Mouse (Mus musculus): ENCODE measurements around the gene Ror2. TPM values are rescaled to one million over a fixed set of nuclear protein-coding genes. Genes with fewer than 3 reads are reported as not detected.

Ror2 gene
- polyA plus RNA-seq, 1 experiment from 2014 or later, result 9.8 TPM

GRCm38 (mm10) chr13:53270549-53270948 lies 15.4 kb downstream of the Ror2 start:
- H3K36me3 ChIP-seq (ENCODE audit: control insufficient read depth, insufficient read depth), result no peaks in the 10 kb centered on the region
- H3K4me2 ChIP-seq (replicated peaks; ENCODE audit: low read depth), result no peak overlapping the region
- H3K27me3 ChIP-seq (replicated peaks; ENCODE audit: control insufficient read depth, insufficient read depth, low read length), result no peaks in the 10 kb centered on the region
- TF ChIP-seq CTCF (IDR thresholded peaks at IDR 0.05; ENCODE audit: low read depth), result no peak
- WGBS, result 73% methylated on average over 4 of the region's 4 CpGs
- H3K4me3 ChIP-seq (ENCODE audit: low read depth, low read length), result no peak overlapping the region
- no peak overlapping the region for H3K27ac ChIP-seq (ENCODE audit: low read depth, low read length)
- no peaks in the 10 kb centered on the region for H3K4me1 ChIP-seq (replicated peaks; ENCODE audit: control insufficient read depth, insufficient read depth, low read length)
- ATAC-seq, result no peak
- no peaks in the 10 kb centered on the region for H3K9me3 ChIP-seq (ENCODE audit: control insufficient read depth)
- H3K9ac ChIP-seq (ENCODE audit: low read depth, low read length), result no peak overlapping the region

GRCm38 (mm10) chr13:53268541-53268940 lies 17.4 kb downstream of the Ror2 start:
- Histone ChIP-seq H3K9me3 (ENCODE audit: control insufficient read depth) (no peaks in the 10 kb centered on the region), H3K4me1 (replicated peaks; ENCODE audit: control insufficient read depth, insufficient read depth, low read length) (no peaks in the 10 kb centered on the region), H3K36me3 (ENCODE audit: control insufficient read depth, insufficient read depth) (no peaks in the 10 kb centered on the region), H3K9ac (ENCODE audit: low read depth, low read length) (no peak overlapping the region), H3K27ac (ENCODE audit: low read depth, low read length) (no peak overlapping the region), H3K4me3 (ENCODE audit: low read depth, low read length) (no peak overlapping the region), H3K4me2 (replicated peaks; ENCODE audit: low read depth) (no peak overlapping the region), H3K27me3 (replicated peaks; ENCODE audit: control insufficient read depth, insufficient read depth, low read length) (no peaks in the 10 kb centered on the region)
- ATAC-seq, result no peak
- WGBS, result 81% methylated on average over 5 of the region's 6 CpGs
- no peak for TF ChIP-seq CTCF (IDR thresholded peaks at IDR 0.05; ENCODE audit: low read depth)

GRCm38 (mm10) chr13:53267849-53268248 lies 18.1 kb downstream of the Ror2 start:
- Histone ChIP-seq H3K4me1 (replicated peaks; ENCODE audit: control insufficient read depth, insufficient read depth, low read length) (0 out of 2 replicates have a peak, but pooled peaks cover 4% of the 10 kb centered on the region), H3K4me2 (replicated peaks; ENCODE audit: low read depth) (0 out of 2 replicates have a peak overlapping the region, but pooled peaks have one; percentile 6), H3K9ac (ENCODE audit: low read depth, low read length) (no peak overlapping the region), H3K27me3 (replicated peaks; ENCODE audit: control insufficient read depth, insufficient read depth, low read length) (no peaks in the 10 kb centered on the region), H3K4me3 (ENCODE audit: low read depth, low read length) (no peak overlapping the region), H3K36me3 (ENCODE audit: control insufficient read depth, insufficient read depth) (no peaks in the 10 kb centered on the region), H3K9me3 (ENCODE audit: control insufficient read depth) (no peaks in the 10 kb centered on the region), H3K27ac (ENCODE audit: low read depth, low read length) (no peak overlapping the region)
- peak; percentile 94 for ATAC-seq
- 34% methylated on average over 6 of the region's 6 CpGs for WGBS
- TF ChIP-seq CTCF (IDR thresholded peaks at IDR 0.05; ENCODE audit: low read depth), result no peak

GRCm38 (mm10) chr13:53267155-53267554 lies 18.8 kb downstream of the Ror2 start:
- no peaks in the 10 kb centered on the region for H3K36me3 ChIP-seq (ENCODE audit: control insufficient read depth, insufficient read depth)
- no peak overlapping the region for H3K4me2 ChIP-seq (replicated peaks; ENCODE audit: low read depth)
- H3K9ac ChIP-seq (ENCODE audit: low read depth, low read length), result no peak overlapping the region
- no peak overlapping the region for H3K27ac ChIP-seq (ENCODE audit: low read depth, low read length)
- ATAC-seq, result no peak
- H3K9me3 ChIP-seq (ENCODE audit: control insufficient read depth), result no peaks in the 10 kb centered on the region
- H3K4me1 ChIP-seq (replicated peaks; ENCODE audit: control insufficient read depth, insufficient read depth, low read length), result peaks cover 5% of the 10 kb centered on the region; the same call in 1 of the 2 replicates
- 71% methylated on average over 4 of the region's 4 CpGs for WGBS
- no peak for TF ChIP-seq CTCF (IDR thresholded peaks at IDR 0.05; ENCODE audit: low read depth)
- H3K27me3 ChIP-seq (replicated peaks; ENCODE audit: control insufficient read depth, insufficient read depth, low read length), result no peaks in the 10 kb centered on the region
- no peak overlapping the region for H3K4me3 ChIP-seq (ENCODE audit: low read depth, low read length)

- no peak for ATAC-seq
Observed at GRCm38 (mm10) chr13:53266543-53266951, 19.4 kb downstream of the Ror2 start.

GRCm38 (mm10) chr13:53264896-53265295 lies 21.0 kb downstream of the Ror2 start:
- Histone ChIP-seq H3K4me3 (ENCODE audit: low read depth, low read length) (no peak overlapping the region), H3K4me2 (replicated peaks; ENCODE audit: low read depth) (no peak overlapping the region), H3K4me1 (replicated peaks; ENCODE audit: control insufficient read depth, insufficient read depth, low read length) (peaks cover 17% of the 10 kb centered on the region), H3K27ac (ENCODE audit: low read depth, low read length) (no peak overlapping the region), H3K9ac (ENCODE audit: low read depth, low read length) (no peak overlapping the region), H3K36me3 (ENCODE audit: control insufficient read depth, insufficient read depth) (no peaks in the 10 kb centered on the region), H3K27me3 (replicated peaks; ENCODE audit: control insufficient read depth, insufficient read depth, low read length) (no peaks in the 10 kb centered on the region), H3K9me3 (ENCODE audit: control insufficient read depth) (no peaks in the 10 kb centered on the region)
- WGBS, result 90% methylated on average over 4 of the region's 4 CpGs
- TF ChIP-seq CTCF (IDR thresholded peaks at IDR 0.05; ENCODE audit: low read depth), result no peak
- no peak for ATAC-seq

More at GRCm38 (mm10) chr13:53266543-53266951, 19.4 kb downstream of the Ror2 start:
- H3K27me3 ChIP-seq (replicated peaks; ENCODE audit: control insufficient read depth, insufficient read depth, low read length), result no peaks in the 10 kb centered on the region
- H3K9me3 ChIP-seq (ENCODE audit: control insufficient read depth), result no peaks in the 10 kb centered on the region
- 60% methylated on average over 8 of the region's 8 CpGs for WGBS
- no peak overlapping the region for H3K4me2 ChIP-seq (replicated peaks; ENCODE audit: low read depth)
- no peak overlapping the region for H3K4me3 ChIP-seq (ENCODE audit: low read depth, low read length)
- H3K4me1 ChIP-seq (replicated peaks; ENCODE audit: control insufficient read depth, insufficient read depth, low read length), result peaks cover 6% of the 10 kb centered on the region; the same call in 1 of the 2 replicates
- no peak for TF ChIP-seq CTCF (IDR thresholded peaks at IDR 0.05; ENCODE audit: low read depth)
- H3K27ac ChIP-seq (ENCODE audit: low read depth, low read length), result no peak overlapping the region
- H3K9ac ChIP-seq (ENCODE audit: low read depth, low read length), result no peak overlapping the region
- H3K36me3 ChIP-seq (ENCODE audit: control insufficient read depth, insufficient read depth), result no peaks in the 10 kb centered on the region
